Mouse (Mus musculus) MEL (cell line): ENCODE data around the gene Olfr545. TPM values are rescaled to one million over a fixed set of nuclear protein-coding genes. Genes with fewer than 3 reads are reported as not detected.
A peak's percentile ranks its signal among the peaks of the same experiment; 100 is the strongest.

ENCODE experiments used
- DNase-seq: peaks from one replicate; pipeline ENCODE4 v3.0.0; 2011; ENCODE audit warnings: low read depth, low spot score
- H3K27ac ChIP-seq: 2 replicates; pipeline ENCODE4 v1.5.1; 2012; ENCODE audit warnings: low read depth, mild to moderate bottlenecking, control low read depth, low read length, moderate library complexity; ENCODE audit not compliant: control insufficient read depth
- H3K27me3 ChIP-seq, 2 experiments: fragments of 150-350 bp in 1 of 2; sonication (generic) in 1 of 2; 2 replicates each; pipeline ENCODE4 v1.6.1; 2012; ENCODE audit warnings: low read length in 2 of 2, mild to moderate bottlenecking in 2 of 2, improper control_type of control experiment in 1 of 2, moderate library complexity in 1 of 2; ENCODE audit not compliant: insufficient read depth in 2 of 2, control insufficient read depth in 1 of 2
- H3K36me3 ChIP-seq, 2 experiments: 2 replicates each; pipeline ENCODE4 v1.6.1; 2012 to 2014; ENCODE audit warnings: low read length in 2 of 2, improper control_type of control experiment in 1 of 2, inconsistent platforms in 1 of 2, mild to moderate bottlenecking in 1 of 2; ENCODE audit not compliant: insufficient read depth in 2 of 2, control insufficient read depth in 1 of 2
- H3K4me1 ChIP-seq, 2 experiments: fragments of 150-350 bp in 1 of 2; sonication (generic) in 1 of 2; 2 replicates each; pipeline ENCODE4 v1.6.1; 2012; ENCODE audit warnings: low read length in 2 of 2, improper control_type of control experiment in 1 of 2, mild to moderate bottlenecking in 1 of 2; ENCODE audit not compliant: insufficient read depth in 2 of 2, control insufficient read depth in 1 of 2
- H3K4me3 ChIP-seq, 2 experiments: fragments of 150-350 bp in 1 of 2; sonication (generic) in 1 of 2; 2 replicates each; pipeline ENCODE4 v1.5.1; 2012; ENCODE audit warnings: low read depth in 2 of 2, low read length in 2 of 2, mild to moderate bottlenecking in 2 of 2, moderate library complexity in 2 of 2, control low read depth in 1 of 2, improper control_type of control experiment in 1 of 2; ENCODE audit not compliant: control insufficient read depth in 1 of 2, insufficient read depth in 1 of 2
- H3K79me2 ChIP-seq: 2 replicates; pipeline ENCODE4 v1.6.1; 2012; ENCODE audit warnings: mild to moderate bottlenecking, low read length, moderate library complexity; ENCODE audit not compliant: control insufficient read depth, poor library complexity, insufficient read depth
- H3K9ac ChIP-seq: 2 replicates; pipeline ENCODE4 v1.6.1; 2012; ENCODE audit warnings: low read depth, mild to moderate bottlenecking, control low read depth, low read length, moderate library complexity; ENCODE audit not compliant: control insufficient read depth, poor library complexity, severe bottlenecking
- H3K9me3 ChIP-seq: fragments of 150-350 bp; sonication (generic); replicated peaks from 2 replicates; pipeline ENCODE4 v1.6.1; 2012; ENCODE audit warnings: mild to moderate bottlenecking, low read length, improper control_type of control experiment, moderate library complexity; ENCODE audit not compliant: insufficient read depth
- CHD1 ChIP-seq: IDR thresholded peaks from 2 replicates; pipeline ENCODE4 v1.6.1; 2012; ENCODE audit warnings: low read depth, mild to moderate bottlenecking, inconsistent platforms, low read length, improper control_type of control experiment
- CHD2 ChIP-seq: IDR thresholded peaks from 2 replicates; pipeline ENCODE4 v1.6.1; 2011; ENCODE audit warnings: low read length, improper control_type of control experiment
- CTCF ChIP-seq, 3 experiments: IDR thresholded peaks in 2 of 3; conservative IDR thresholded peaks in 1 of 3; 2 replicates each; pipeline ENCODE4 v1.5.1; 2011 to 2012; ENCODE audit warnings: low read length in 3 of 3, low read depth in 2 of 3, mild to moderate bottlenecking in 2 of 3, improper control_type of control experiment in 1 of 3, inconsistent platforms in 1 of 3, mixed read lengths in 1 of 3, moderate library complexity in 1 of 3; ENCODE audit not compliant: control insufficient read depth in 1 of 3, insufficient read depth in 1 of 3, poor library complexity in 1 of 3, severe bottlenecking in 1 of 3
- E2F4 ChIP-seq: IDR thresholded peaks from 2 replicates; pipeline ENCODE4 v1.6.1; 2011; ENCODE audit warnings: low read depth, low read length, improper control_type of control experiment, borderline replicate concordance
- GABPA ChIP-seq: IDR thresholded peaks from 2 replicates; pipeline ENCODE4 v1.6.1; 2012; ENCODE audit warnings: low read depth, mild to moderate bottlenecking, inconsistent platforms, low read length, improper control_type of control experiment, moderate library complexity
- JUND ChIP-seq: IDR thresholded peaks from 2 replicates; pipeline ENCODE4 v1.6.1; 2011; ENCODE audit warnings: low read depth, mild to moderate bottlenecking, improper control_type of control experiment, low read length
- MAZ ChIP-seq: IDR thresholded peaks from 2 replicates; pipeline ENCODE4 v1.6.1; 2012; ENCODE audit warnings: low read depth, mild to moderate bottlenecking, inconsistent platforms, low read length, improper control_type of control experiment
- MYC ChIP-seq: IDR thresholded peaks from 2 replicates; pipeline ENCODE4 v1.6.1; 2011; ENCODE audit warnings: low read depth, mild to moderate bottlenecking, low read length, improper control_type of control experiment, moderate library complexity
- NELFE ChIP-seq: IDR thresholded peaks from 2 replicates; pipeline ENCODE4 v1.6.1; 2011; ENCODE audit warnings: low read depth, low read length, improper control_type of control experiment
- POLR2A ChIP-seq, 2 experiments: IDR thresholded peaks; 2 replicates each; pipeline ENCODE4 v1.6.1; 2011 to 2012; ENCODE audit warnings: low read length in 2 of 2, mild to moderate bottlenecking in 2 of 2, control low read depth in 1 of 2, improper control_type of control experiment in 1 of 2, low read depth in 1 of 2, moderate library complexity in 1 of 2; ENCODE audit not compliant: control insufficient read depth in 1 of 2, insufficient read depth in 1 of 2, poor library complexity in 1 of 2
- RAD21 ChIP-seq: IDR thresholded peaks from 2 replicates; pipeline ENCODE4 v1.6.1; 2011; ENCODE audit warnings: mild to moderate bottlenecking, low read depth, low read length, improper control_type of control experiment
- RCOR1 ChIP-seq: IDR thresholded peaks from 2 replicates; pipeline ENCODE4 v1.6.1; 2012; ENCODE audit warnings: low read depth, mild to moderate bottlenecking, inconsistent platforms, low read length, improper control_type of control experiment
- SIN3A ChIP-seq: IDR thresholded peaks from 2 replicates; pipeline ENCODE4 v1.6.1; 2012; ENCODE audit warnings: low read length, improper control_type of control experiment, inconsistent platforms
- SMC3 ChIP-seq: IDR thresholded peaks from 2 replicates; pipeline ENCODE4 v1.6.1; 2011; ENCODE audit warnings: low read depth, low read length, improper control_type of control experiment
- TBP ChIP-seq: IDR thresholded peaks from 2 replicates; pipeline ENCODE4 v1.8.0; 2011; ENCODE audit warnings: low read depth, low read length, improper control_type of control experiment
- USF1 ChIP-seq: IDR thresholded peaks from 2 replicates; pipeline ENCODE4 v1.6.1; 2014; ENCODE audit warnings: low read depth, mild to moderate bottlenecking, inconsistent platforms, low read length, improper control_type of control experiment, moderate library complexity
- USF2 ChIP-seq, 2 experiments: IDR thresholded peaks; 2 replicates each; pipeline ENCODE4 v1.6.1; 2011 to 2012; ENCODE audit warnings: improper control_type of control experiment in 2 of 2, low read length in 2 of 2, borderline replicate concordance in 1 of 2, inconsistent platforms in 1 of 2, low read depth in 1 of 2, mild to moderate bottlenecking in 1 of 2; ENCODE audit not compliant: insufficient read depth in 1 of 2
- ZC3H11A ChIP-seq: IDR thresholded peaks from 2 replicates; pipeline ENCODE4 v1.6.1; 2012; ENCODE audit warnings: low read depth, mild to moderate bottlenecking, inconsistent platforms, low read length, improper control_type of control experiment
- ZKSCAN1 ChIP-seq: IDR thresholded peaks from 2 replicates; pipeline ENCODE4 v1.6.1; 2012; ENCODE audit warnings: low read depth, mild to moderate bottlenecking, inconsistent platforms, low read length, improper control_type of control experiment, moderate library complexity
- polyA plus RNA-seq, 2 experiments: library from polyadenylated mRNA; stranded (reverse) in 1 of 2; unstranded in 1 of 2; fragments of >175 nt in 1 of 2; fragments of >200 nt in 1 of 2; gene quantifications; 2 replicates each; pipeline versions ENCODE4 v1.2.1 to v1.2.4; 2012; ENCODE audit warnings: low replicate concordance in 2 of 2, low read depth in 1 of 2; ENCODE audit not compliant: insufficient read length in 2 of 2, insufficient read depth in 1 of 2, missing spikeins in 1 of 2
- total RNA-seq: library from RNA; depleted of rRNA; stranded (reverse); fragments of 300-350 nt; gene quantifications from 2 replicates; pipeline ENCODE4 v1.2.3, GENCODE M21; 2012

Gene Olfr545
- total and polyA plus RNA-seq, 3 experiments = 0.12 to 0.25 TPM; not detected in 1

DNA sequence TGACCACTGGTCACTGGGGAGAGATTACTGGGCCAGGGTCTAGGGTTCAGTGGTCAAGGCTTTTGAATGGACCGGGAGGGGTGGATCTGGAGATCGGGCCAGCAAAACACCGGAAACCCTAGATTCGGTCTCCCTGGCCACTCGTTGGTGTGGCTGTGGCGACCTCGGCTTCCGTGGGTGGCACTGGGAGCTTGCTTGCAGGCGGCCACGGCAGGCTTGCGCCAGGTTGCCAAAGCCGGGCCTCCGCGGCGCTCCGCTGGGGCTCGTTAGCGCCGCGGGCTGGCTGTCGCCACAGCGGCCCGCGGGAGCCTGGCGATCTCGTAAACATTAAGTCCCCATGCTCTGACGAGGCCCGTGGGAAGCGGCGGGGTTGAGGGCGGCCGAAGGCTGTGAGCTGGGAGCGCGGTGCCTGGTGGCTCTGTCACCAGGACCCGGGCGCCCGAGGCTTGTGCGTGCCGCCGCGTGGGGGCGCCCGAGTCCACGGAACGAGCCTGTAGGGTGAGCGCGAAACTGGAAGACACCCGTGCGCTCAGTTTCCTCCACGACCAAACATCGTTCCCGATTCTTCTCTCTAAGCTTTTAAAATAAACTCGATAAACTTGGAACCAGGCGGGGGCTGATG is 13.6 kb upstream of the Olfr545 start:
- Histone ChIP-seq H3K9me3 (no peaks in the 10 kb centered on the region), H3K4me1 (peaks cover 2 to 11% of the 10 kb centered on the region in 2 experiments; a peak in 3 of 4 replicates), H3K36me3 (peaks cover 0 to 6% of the 10 kb centered on the region in 2 experiments; a peak in 1 of 4 replicates), H3K27me3 (peaks cover 5 to 6% of the 10 kb centered on the region in 2 experiments; a peak in 3 of 4 replicates), H3K4me3 (peak overlapping the region; percentile 61 to 86), H3K27ac (no peak overlapping the region), H3K9ac (peak overlapping the region; percentile 83), H3K79me2 (peaks cover 1% of the 10 kb centered on the region; the same call in 1 of the 2 replicates)
- DNase-seq = peak; percentile 86
- peak; percentile 84 for TF ChIP-seq RAD21
- TF ChIP-seq SMC3 = peak; percentile 66
- TF ChIP-seq JUND = no peak
- peak; percentile 62 for TF ChIP-seq ZC3H11A
- TF ChIP-seq CTCF (IDR thresholded peaks at IDR 0.05 in 2 of 3, conservative IDR thresholded peaks at IDR 0.05 in 1 of 3; ENCODE audit: control insufficient read depth in 1 of 3, insufficient read depth in 1 of 3, low read depth in 2 of 3, low read length in 3 of 3, poor library complexity in 1 of 3, severe bottlenecking in 1 of 3) = peak; percentile 51 to 85 (median 84); a peak in 5 of 6 replicates
- TF ChIP-seq USF2 (IDR thresholded peaks at IDR 0.05; ENCODE audit: borderline replicate concordance in 1 of 2, insufficient read depth in 1 of 2, low read depth in 1 of 2, low read length in 2 of 2) = no peak
- TF ChIP-seq, all 39 proteins: peak for 4

GRCm38 (mm10) chr7:102511927-102512326 is 12.6 kb upstream of the Olfr545 start:
- TF ChIP-seq RCOR1 (no peak), USF1 (no peak), SIN3A (no peak), NELFE (no peak), CHD1 (no peak), CTCF (IDR thresholded peaks at IDR 0.05 in 2 of 3, conservative IDR thresholded peaks at IDR 0.05 in 1 of 3; ENCODE audit: control insufficient read depth in 1 of 3, insufficient read depth in 1 of 3, low read depth in 2 of 3, low read length in 3 of 3, poor library complexity in 1 of 3, severe bottlenecking in 1 of 3) (no peak), MAZ (no peak), POLR2A (IDR thresholded peaks at IDR 0.05; ENCODE audit: control insufficient read depth in 1 of 2, insufficient read depth in 1 of 2, low read depth in 1 of 2, low read length in 2 of 2, poor library complexity in 1 of 2) (no peak), MYC (no peak), ZKSCAN1 (no peak), JUND (no peak), GABPA (no peak), TBP (no peak), E2F4 (no peak), CHD2 (no peak), RAD21 (no peak)
- H3K4me3 ChIP-seq = no peak overlapping the region
- peaks cover 0 to 6% of the 10 kb centered on the region in 2 experiments; a peak in 1 of 4 replicates for H3K36me3 ChIP-seq
- peak; percentile 46 for DNase-seq
- H3K9me3 ChIP-seq = no peaks in the 10 kb centered on the region
- peaks cover 2 to 11% of the 10 kb centered on the region in 2 experiments; a peak in 3 of 4 replicates for H3K4me1 ChIP-seq
- H3K9ac ChIP-seq = no peak overlapping the region
- H3K27me3 ChIP-seq = peaks cover 0 to 4% of the 10 kb centered on the region in 2 experiments; a peak in 1 of 4 replicates
- H3K27ac ChIP-seq = no peak overlapping the region
- peaks cover 1% of the 10 kb centered on the region; the same call in 1 of the 2 replicates for H3K79me2 ChIP-seq
